Mouse (Mus musculus) frontal cortex, postnatal 10 days (tissue): ENCODE data around the gene Dnlz.
"Not testable (repeated sequence)": the region's sequence is repeated elsewhere in the genome, so short reads cannot be mapped to it uniquely, and the experiment has no call there.

Experiments used
- DNase-seq, 2 experiments: peaks; one replicate each; pipeline ENCODE4 v3.0.0; 2022; ENCODE audit warnings: low spot score in 2 of 2, mixed read lengths in 1 of 2

Dnlz gene

GRCm38 (mm10) chr2:26351358-26352290 is at the start of gene Dnlz:
Dnlz (minus strand) TSS chr2:26352110.
- DNase-seq: peak; percentile 86 to 93

- DNase-seq: no peak
These were observed 49.1 kb upstream of the Dnlz start for GRCm38 (mm10) chr2:26401023-26401422.

- no peak for DNase-seq
These were observed 48.4 kb upstream of the Dnlz start for GRCm38 (mm10) chr2:26400296-26400695.

- no peak for DNase-seq
These were observed 47.7 kb upstream of the Dnlz start for GRCm38 (mm10) chr2:26399647-26400046.

GRCm38 (mm10) chr2:26398978-26399377 is 47.1 kb upstream of the Dnlz start:
- no peak for DNase-seq

- DNase-seq: no peak
These were observed 39.7 kb upstream of the Dnlz start for GRCm38 (mm10) chr2:26391617-26392016.

- no peak for DNase-seq
These were observed 39.0 kb upstream of the Dnlz start for GRCm38 (mm10) chr2:26390954-26391353.

GRCm38 (mm10) chr2:26389154-26389690 is 37.3 kb upstream of the Dnlz start, which contains the start of the genes Entr1 and Pmpca:
Entr1 (minus strand) TSS chr2:26389316.
Pmpca (plus strand) TSS chr2:26389339.
- peak; percentile 63 to 86 for DNase-seq

GRCm38 (mm10) chr2:26388682-26389153 is 36.8 kb upstream of the Dnlz start:
- peak in 1 of 2 experiments; percentile 32 for DNase-seq

GRCm38 (mm10) chr2:26387713-26388112 is 35.8 kb upstream of the Dnlz start:
- DNase-seq: no peak

- DNase-seq: not testable (repeated sequence)
These were observed 29.0 kb upstream of the Dnlz start for GRCm38 (mm10) chr2:26380871-26381270.

GRCm38 (mm10) chr2:26380131-26380771 is 28.3 kb upstream of the Dnlz start, which contains the start of gene Snapc4:
Snapc4 (minus strand) TSS chr2:26380653.
- DNase-seq: peak; percentile 76 to 81

GRCm38 (mm10) chr2:26372396-26372795 is 20.5 kb upstream of the Dnlz start:
- no peak for DNase-seq

GRCm38 (mm10) chr2:26368572-26368971 is 16.7 kb upstream of the Dnlz start:
- no peak for DNase-seq

GRCm38 (mm10) chr2:26367911-26368310 is 16.0 kb upstream of the Dnlz start:
- DNase-seq: no peak

GRCm38 (mm10) chr2:26364738-26365465 is 13.0 kb upstream of the Dnlz start:
- no peak for DNase-seq

- DNase-seq: no peak
These were observed 11.6 kb upstream of the Dnlz start for GRCm38 (mm10) chr2:26363481-26363880.

- DNase-seq: no peak
These were observed 11.1 kb upstream of the Dnlz start for GRCm38 (mm10) chr2:26362991-26363390.

- DNase-seq: no peak
These were observed 8.9 kb upstream of the Dnlz start, which contains the start of gene Card9 for GRCm38 (mm10) chr2:26360772-26361171. Card9 (minus strand) TSS chr2:26360918.

- DNase-seq: no peak
These were observed 8.1 kb upstream of the Dnlz start for GRCm38 (mm10) chr2:26359983-26360382.

- DNase-seq: peak in 1 of 2 experiments; percentile 14
These were observed 6.9 kb upstream of the Dnlz start for GRCm38 (mm10) chr2:26358667-26359320.
